Mouse (Mus musculus) right cerebral cortex, postnatal 4 days (tissue): ENCODE measurements around the gene Arl14.
"Not testable (repeated sequence)": the region's sequence is repeated elsewhere in the genome, so short reads cannot be mapped to it uniquely, and the experiment has no call there.

ENCODE experiments used
- DNase-seq: peaks from one replicate; pipeline ENCODE4 v3.0.0-alpha.2; 2022

Arl14 gene

DNA sequence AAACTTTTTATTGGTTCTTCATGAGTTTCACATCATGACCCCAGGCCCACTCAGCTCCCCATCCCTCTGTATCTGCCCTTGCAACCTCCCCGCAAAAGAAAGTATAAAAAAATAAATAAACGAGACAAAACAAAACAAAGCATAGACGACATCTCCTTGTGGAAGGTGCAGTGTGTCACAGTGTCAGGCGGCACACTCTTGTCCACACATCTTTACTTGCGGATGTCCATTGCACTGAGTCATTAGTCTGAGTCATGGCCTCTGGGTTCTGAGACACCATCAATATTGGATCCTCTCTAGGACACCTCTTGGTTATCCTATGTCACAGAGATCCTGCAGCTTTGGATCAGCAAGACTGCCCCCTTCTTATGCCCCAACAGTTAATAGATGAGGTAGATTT lies 7.7 kb upstream of the Arl14 start:
- no peak for DNase-seq

DNA sequence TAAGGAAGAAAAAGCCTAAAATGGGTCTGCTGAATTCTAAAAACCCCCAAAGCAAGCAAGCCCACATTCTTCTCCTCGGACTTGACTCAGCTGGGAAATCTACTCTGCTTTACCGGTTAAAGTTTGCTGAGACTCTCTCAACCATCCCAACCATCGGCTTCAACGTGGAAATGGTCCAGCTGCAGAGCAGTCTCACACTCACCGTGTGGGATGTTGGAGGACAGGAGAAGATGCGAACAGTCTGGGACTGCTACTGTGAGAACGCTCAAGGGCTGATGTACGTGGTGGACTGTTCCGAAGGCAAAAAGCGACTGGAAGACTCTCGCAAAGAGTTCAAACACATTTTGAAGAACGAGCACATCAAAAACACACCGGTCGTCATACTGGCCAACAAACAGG lies 282 bp downstream of the Arl14 start:
- DNase-seq = no peak

DNA sequence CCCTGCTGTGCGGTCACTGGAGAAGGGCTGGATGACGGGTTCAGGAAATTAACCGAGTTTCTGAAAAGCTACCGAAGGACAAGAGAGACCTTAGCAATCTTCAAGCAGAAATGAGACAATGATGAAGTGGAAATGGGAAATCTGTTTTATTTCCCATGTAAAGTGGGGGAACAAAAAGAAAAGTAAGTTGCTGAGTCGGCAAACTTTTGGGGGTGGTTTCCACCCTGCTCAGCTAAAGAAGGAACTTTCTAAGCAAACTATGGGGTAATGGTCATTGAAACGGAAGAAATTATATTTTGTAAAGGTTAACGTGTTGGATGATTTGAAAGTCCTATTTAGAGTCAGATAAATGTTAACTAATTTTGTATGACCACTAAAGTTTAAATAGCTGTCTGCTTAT lies 768 bp downstream of the Arl14 start:
- no peak for DNase-seq

GRCm38 (mm10) chr3:69223666-69224065 lies 1.4 kb downstream of the Arl14 start:
- DNase-seq = no peak

DNA sequence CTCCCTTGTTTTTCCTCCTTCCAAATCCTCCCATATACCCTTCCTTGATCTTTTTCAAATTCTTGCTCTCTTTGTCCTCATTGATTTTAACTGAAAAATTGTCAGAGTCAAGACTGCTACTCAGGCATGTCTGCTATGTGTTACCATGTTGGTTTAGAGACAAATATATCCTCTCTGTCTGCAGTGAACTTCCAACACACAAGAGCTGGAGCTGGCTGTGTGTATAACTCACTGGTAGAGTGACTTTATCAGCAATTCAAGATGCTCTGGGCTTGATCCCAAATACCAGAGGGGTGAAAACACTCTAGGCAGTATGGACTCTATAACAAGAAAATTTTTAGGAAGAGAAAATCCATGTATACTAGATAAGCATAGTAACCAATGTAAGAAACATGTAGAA lies 2.8 kb downstream of the Arl14 start:
- no peak for DNase-seq

- DNase-seq = no peak
Observed at GRCm38 (mm10) chr3:69226496-69226895, 4.3 kb downstream of the Arl14 start.

- no peak for DNase-seq
Observed at GRCm38 (mm10) chr3:69228002-69228401, 5.8 kb downstream of the Arl14 start.

DNA sequence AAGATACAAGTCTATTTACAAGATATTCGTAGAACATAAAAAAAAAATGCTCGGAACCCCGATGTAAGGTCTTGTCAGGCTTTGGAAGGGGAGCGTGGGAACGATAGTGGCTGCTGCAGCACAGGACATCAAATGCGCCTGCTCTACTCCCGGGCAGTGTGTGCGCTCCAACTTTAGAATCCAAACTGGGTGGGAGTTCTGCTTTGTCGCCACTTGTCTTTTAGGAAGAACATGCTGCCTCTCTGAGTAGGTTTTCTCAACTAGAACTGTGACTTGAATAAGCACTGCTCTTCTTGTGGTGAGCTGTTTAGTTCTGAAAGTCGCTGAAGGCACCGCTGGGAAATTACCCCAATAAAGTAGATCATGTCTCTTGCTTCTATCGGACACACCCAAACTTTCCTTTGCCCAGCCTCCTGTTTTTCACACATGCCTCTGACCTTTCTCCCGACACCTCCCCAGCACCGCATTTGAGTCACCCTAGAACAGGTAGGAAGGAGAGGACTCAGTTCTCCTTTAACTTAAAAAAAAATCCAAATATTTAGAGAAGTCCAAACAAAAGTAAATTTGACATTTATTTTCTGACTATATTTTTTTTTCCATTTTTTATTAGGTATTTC lies 9.4 kb downstream of the Arl14 start:
- no peak for DNase-seq

DNA sequence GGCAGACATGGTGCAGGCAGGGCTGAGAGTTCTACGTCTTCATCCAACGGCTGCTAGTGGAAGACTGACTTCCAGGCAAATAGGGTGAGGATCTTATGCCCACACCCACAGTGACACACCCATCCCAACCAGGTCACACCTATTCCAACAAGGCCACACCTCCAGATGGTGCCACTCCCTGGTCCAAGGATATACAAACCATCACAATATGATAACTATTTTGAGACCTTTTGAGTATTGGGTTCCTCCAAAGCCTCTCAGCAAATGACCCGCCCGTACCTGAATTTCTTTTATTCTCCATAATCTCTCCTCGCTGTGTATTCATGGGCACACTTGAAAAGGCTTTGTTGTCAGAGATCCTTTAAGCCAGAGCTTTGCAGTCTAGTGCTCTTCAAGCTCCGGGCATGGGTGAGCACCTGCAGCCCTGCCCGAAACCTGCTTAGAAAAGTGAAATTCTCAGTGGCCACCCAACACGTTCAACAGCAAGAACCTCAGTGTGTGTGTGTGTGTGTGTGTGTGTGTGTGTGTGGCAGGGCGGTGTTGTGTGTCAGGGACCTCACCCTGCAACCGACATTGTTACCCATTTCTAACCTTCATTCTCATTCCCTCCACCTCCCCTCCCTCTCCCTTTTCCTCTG lies 11.5 kb downstream of the Arl14 start:
- DNase-seq = not testable (repeated sequence)

- no peak for DNase-seq
Observed at GRCm38 (mm10) chr3:69234525-69234924, 12.3 kb downstream of the Arl14 start.

GRCm38 (mm10) chr3:69235806-69236205 lies 13.6 kb downstream of the Arl14 start:
- DNase-seq = no peak

- DNase-seq = no peak
Observed at GRCm38 (mm10) chr3:69236491-69236890, 14.3 kb downstream of the Arl14 start.

GRCm38 (mm10) chr3:69238141-69238851 lies 16.1 kb downstream of the Arl14 start:
- DNase-seq = peak; percentile 86

DNA sequence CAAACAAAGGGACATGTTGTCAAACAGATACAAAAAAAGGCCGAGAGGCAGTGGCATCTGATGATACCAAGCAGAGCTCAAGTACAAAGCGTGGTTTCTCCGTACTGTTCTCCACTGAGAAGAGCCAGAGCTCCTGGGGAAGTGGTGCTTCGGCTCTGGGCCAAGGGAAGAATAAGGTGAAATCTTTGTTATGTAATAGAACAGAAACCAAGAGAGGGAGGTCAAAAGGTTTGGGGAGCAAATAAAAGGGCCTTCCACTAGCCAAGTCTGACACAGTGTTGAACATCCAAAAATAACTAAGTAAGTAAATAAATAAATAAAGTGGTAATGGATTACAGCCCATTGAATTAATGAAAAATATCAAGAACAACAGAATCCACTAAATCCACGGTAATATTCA lies 17.0 kb downstream of the Arl14 start:
- no peak for DNase-seq

- DNase-seq = no peak
Observed at GRCm38 (mm10) chr3:69241020-69241419, 18.8 kb downstream of the Arl14 start.

DNA sequence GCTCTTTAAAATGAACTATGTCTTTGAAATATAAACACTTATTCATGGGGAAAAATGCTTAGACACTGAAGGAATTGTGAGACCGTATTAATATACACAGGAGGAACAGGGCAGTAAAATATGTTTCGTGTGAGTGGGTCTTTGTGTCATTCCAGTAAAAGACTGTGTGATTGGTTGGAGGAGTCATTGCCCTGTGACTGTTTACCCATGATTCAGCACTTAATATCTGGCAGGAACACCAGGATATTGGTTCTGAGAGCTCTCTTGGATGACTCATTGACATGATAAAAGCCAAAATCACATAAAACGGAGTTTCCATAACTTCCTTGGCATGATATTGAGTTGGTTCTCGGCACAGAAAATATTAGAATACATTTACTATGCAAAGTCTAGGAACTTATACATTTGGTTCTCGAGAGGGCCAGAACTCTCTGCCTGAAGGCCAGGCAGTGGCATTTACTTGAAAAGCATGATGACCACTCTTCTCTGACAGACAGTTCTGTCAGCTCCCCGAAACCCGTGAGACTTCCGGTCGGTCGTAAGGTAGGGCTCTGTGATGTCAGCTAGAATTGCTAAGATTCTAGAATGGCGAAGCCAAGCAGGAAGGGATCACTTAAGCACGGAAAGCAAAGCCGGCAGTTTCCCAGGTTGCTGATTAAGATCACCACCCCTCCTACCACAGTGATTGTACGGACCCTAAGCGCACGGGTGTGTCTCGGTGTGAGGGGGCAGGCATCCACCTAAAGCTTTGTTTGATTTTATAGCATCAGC lies 31.1 kb downstream of the Arl14 start:
- no peak for DNase-seq

DNA sequence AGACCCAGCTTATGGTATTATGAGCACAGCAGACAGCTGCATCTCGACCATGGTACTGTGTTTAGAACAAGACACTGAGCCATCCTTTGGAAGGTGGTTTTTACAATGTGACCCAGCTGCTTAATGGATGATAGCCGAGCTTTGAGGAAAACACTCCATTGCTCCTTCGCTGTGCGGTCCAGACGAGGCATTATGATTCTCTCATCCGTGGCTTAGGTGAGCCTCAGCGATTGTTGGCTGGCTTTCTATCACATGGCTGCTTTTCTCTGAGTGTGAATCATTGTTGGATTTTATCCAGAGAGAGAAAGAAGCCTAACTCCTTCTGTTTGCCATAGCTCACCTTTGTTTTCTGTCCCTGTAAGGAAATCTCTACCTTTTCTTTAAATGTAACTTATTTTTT lies 32.5 kb downstream of the Arl14 start:
- no peak for DNase-seq

DNA sequence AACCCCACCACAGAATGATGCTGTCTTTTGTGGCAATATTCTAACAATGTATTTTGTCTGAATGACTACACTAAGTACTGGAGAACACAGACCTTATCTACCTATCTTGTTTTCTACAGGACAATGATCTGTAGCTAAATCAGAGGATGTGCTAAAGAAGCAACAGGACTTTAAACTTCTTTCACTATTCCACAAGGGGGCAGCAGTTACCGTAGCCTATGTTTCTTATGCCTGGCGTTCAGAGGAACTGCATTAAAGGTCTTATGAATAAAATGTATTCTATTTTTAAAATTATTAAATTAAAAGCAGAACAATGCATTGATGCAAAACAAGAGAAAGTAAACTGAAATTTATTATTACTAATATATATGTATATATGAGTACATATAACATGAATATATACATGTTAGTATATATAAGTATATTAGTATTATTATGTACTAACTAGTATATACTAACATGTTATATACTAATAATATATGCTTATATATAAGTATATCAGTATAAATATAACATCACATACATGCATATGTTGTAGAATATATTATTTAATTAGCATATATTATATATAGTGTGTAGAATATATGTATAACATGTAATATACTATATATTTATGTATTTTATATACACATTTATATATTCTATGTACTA lies 35.0 kb downstream of the Arl14 start:
- DNase-seq = peak; percentile 14

DNA sequence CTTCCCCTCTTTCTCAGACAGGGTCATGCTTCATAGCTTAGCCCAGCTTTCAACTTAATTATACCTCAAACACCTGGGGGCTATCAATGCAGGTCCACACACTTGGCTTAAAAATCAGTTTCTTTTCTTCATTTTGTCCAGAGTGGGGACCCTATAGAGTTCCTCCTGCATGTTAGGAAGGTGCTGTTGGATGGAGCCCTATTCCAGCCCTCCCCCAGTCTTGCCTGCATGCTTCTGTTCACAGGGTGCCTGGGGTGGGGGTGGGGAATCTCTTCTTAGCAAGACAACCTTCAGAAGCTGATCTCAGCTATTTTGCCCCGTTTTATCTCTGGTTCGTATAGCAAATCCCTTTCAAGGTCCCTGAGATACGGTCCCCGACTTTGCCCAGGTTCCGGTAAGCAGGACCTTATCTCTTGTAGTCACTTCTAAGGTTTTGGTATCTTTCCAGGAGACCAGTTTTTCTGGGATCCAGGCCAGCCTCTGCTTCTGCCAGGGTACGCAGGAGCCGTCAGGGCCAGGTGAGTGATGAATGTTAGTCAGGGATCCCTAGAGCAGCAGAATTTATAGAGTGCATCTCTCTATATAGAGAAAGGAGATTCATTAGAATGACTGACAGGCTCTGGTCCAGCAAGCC lies 40.9 kb downstream of the Arl14 start:
- DNase-seq = no peak

GRCm38 (mm10) chr3:69264299-69264698 lies 42.1 kb downstream of the Arl14 start:
- not testable (repeated sequence) for DNase-seq

GRCm38 (mm10) chr3:69271812-69272211 lies 49.6 kb downstream of the Arl14 start:
- no peak for DNase-seq
